Mouse (Mus musculus): ENCODE results near the gene Rufy2.

The Rufy2 gene

GRCm38 (mm10) chr10:63021702-63022101, 41.7 kb downstream of the Rufy2 start:
- DNase-seq = no peak

- DNase-seq = no peak
Observed at GRCm38 (mm10) chr10:63022541-63023120, 42.6 kb downstream of the Rufy2 start.

- DNase-seq = peak; percentile 80 to 81
Observed at GRCm38 (mm10) chr10:63023121-63023748, 43.2 kb downstream of the Rufy2 start.

GRCm38 (mm10) chr10:63023749-63024579, 43.9 kb downstream of the Rufy2 start, which contains the start of the genes Hnrnph3 and Pbld2:
Hnrnph3 (minus strand) TSS chr10:63024217.
Pbld2 (plus strand) TSS chr10:63024315.
- DNase-seq = peak; percentile 99

- peak in 1 of 2 experiments; percentile 81 for DNase-seq
Observed at GRCm38 (mm10) chr10:63024580-63024910, 44.5 kb downstream of the Rufy2 start.

- no peak for DNase-seq
Observed at GRCm38 (mm10) chr10:63025016-63025415, 45.0 kb downstream of the Rufy2 start.

GRCm38 (mm10) chr10:63025491-63026011, 45.5 kb downstream of the Rufy2 start:
- no peak for DNase-seq

- no peak for DNase-seq
Observed at GRCm38 (mm10) chr10:63026156-63026794, 46.3 kb downstream of the Rufy2 start.

- no peak for DNase-seq
Observed at GRCm38 (mm10) chr10:63026795-63027160, 46.8 kb downstream of the Rufy2 start.

- no peak for DNase-seq
Observed at GRCm38 (mm10) chr10:63027376-63028161, 47.5 kb downstream of the Rufy2 start.

- DNase-seq = no peak
Observed at GRCm38 (mm10) chr10:63028396-63028795, 48.4 kb downstream of the Rufy2 start.

- no peak for DNase-seq
Observed at GRCm38 (mm10) chr10:63032267-63032666, 52.2 kb downstream of the Rufy2 start.

- DNase-seq = no peak
Observed at GRCm38 (mm10) chr10:63032956-63033355, 52.9 kb downstream of the Rufy2 start.

- no peak for DNase-seq
Observed at GRCm38 (mm10) chr10:63038571-63039320, 58.7 kb downstream of the Rufy2 start.

GRCm38 (mm10) chr10:63039867-63040628, 60.0 kb downstream of the Rufy2 start:
- no peak for DNase-seq

- DNase-seq = no peak
Observed at GRCm38 (mm10) chr10:63043154-63043553, 63.1 kb downstream of the Rufy2 start.

- no peak for DNase-seq
Observed at GRCm38 (mm10) chr10:63047751-63048150, 67.7 kb downstream of the Rufy2 start.

GRCm38 (mm10) chr10:63049106-63049505, 69.1 kb downstream of the Rufy2 start:
- DNase-seq = no peak

GRCm38 (mm10) chr10:63051267-63051666, 71.2 kb downstream of the Rufy2 start:
- DNase-seq = no peak

GRCm38 (mm10) chr10:63052011-63052410, 72.0 kb downstream of the Rufy2 start:
- DNase-seq = no peak

GRCm38 (mm10) chr10:63053007-63053406, 73.0 kb downstream of the Rufy2 start:
- DNase-seq = no peak

All from cerebellum, postnatal 25 days (tissue).